Mouse (Mus musculus) ES-E14 (cell line): ENCODE results near the gene Grhl3.

Source experiments
- HCFC1 ChIP-seq: IDR thresholded peaks from 2 replicates; pipeline ENCODE4 v1.6.1; 2012; ENCODE audit warnings: low read length, inconsistent platforms, borderline replicate concordance; ENCODE audit not compliant: insufficient read depth
- MAFK ChIP-seq: IDR thresholded peaks from 2 replicates; pipeline ENCODE4 v1.6.1; 2014; ENCODE audit warnings: mild to moderate bottlenecking, low read depth, low read length, inconsistent platforms; ENCODE audit not compliant: insufficient read depth
- ZC3H11A ChIP-seq: IDR thresholded peaks from 2 replicates; pipeline ENCODE4 v1.6.1; 2012; ENCODE audit warnings: low read depth, mild to moderate bottlenecking, inconsistent platforms, low read length, borderline replicate concordance
- ZNF384 ChIP-seq: IDR thresholded peaks from 2 replicates; pipeline ENCODE4 v1.6.1; 2012; ENCODE audit warnings: low read depth, low read length, inconsistent platforms

DNA sequence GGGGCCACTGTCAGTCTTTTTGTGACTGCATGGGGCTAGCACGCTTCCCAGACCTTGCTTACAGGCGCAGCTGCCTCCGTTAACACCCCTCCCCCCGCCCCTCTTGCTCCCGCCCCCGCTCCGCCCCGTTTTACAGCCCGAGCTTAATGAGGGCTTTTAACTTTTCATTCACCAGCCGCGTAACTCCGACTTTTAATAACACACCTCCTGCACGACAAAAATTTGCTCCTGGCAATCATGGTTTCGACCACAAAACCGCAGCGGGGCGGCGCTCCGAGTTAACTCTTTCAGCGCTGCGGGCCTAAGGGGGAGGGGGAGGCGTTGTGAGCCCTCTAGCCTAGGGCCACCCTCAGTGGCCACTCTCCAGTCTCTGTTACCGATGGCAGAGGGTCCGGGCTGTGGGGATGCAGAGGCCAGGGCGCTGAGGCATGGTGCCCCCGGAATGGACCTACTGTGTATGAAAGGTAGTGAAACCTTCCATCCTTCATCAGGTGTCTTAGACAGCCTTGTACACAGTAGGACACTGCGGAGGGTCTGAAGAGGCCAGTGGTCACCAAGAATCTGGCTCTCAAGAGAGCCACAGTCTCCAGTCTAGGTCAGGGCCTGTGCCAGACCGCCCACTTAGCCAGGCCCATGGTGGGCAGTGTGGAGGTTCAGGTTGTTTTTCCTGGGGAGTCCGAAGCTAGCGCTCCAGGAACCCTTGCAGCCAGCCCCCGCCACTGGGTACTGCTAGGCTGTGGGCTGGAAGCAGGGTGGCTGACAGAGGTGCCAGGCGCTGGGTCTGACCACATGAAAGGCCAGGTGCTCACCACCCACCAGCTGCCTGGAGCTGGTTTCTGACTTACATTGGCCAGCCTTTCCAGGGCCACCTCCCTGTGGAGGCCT is 3.0 kb downstream of the Grhl3 start:
- TF ChIP-seq ZNF384 (no peak), HCFC1 (no peak), ZC3H11A (no peak), MAFK (no peak)
